Mouse (Mus musculus) neural tube, embryonic 11.5 days (tissue): ENCODE results near the gene Olfr77. TPM values are rescaled to one million over a fixed set of nuclear protein-coding genes. Genes with fewer than 3 reads are reported as not detected.

Source experiments
- ATAC-seq: fragments of 200-750 bp; cut with Nextera tagmentation; 2 replicates; pipeline ENCODE4 v1.8.0; 2017; ENCODE audit warnings: moderate number of reproducible peaks, mild to moderate bottlenecking, moderate TSS enrichment, moderate library complexity; ENCODE audit not compliant: insufficient read depth, low FRiP score, low TSS enrichment
- DNase-seq: peaks from one replicate; pipeline ENCODE4 v3.0.0-alpha.2; 2015; ENCODE audit warnings: low spot score
- H3K27ac ChIP-seq: fragments of 300-500 bp; sonication (generic); 2 replicates; pipeline ENCODE4 v1.5.1; 2014; ENCODE audit warnings: low read depth, mild to moderate bottlenecking, low read length
- H3K27me3 ChIP-seq: fragments of 300-500 bp; sonication (generic); 2 replicates; pipeline ENCODE4 v1.6.1; 2014; ENCODE audit warnings: mild to moderate bottlenecking, low read length, mixed read lengths; ENCODE audit not compliant: control insufficient read depth, insufficient read depth
- H3K36me3 ChIP-seq: fragments of 300-500 bp; sonication (generic); 2 replicates; pipeline ENCODE4 v1.6.1; 2014; ENCODE audit warnings: mild to moderate bottlenecking, low read length, moderate library complexity, mixed read lengths; ENCODE audit not compliant: control insufficient read depth, insufficient read depth
- H3K4me1 ChIP-seq: fragments of 300-500 bp; sonication (generic); 2 replicates; pipeline ENCODE4 v1.6.1; 2014; ENCODE audit warnings: low read length, mixed read lengths; ENCODE audit not compliant: control insufficient read depth, insufficient read depth
- H3K4me2 ChIP-seq: fragments of 300-500 bp; sonication (generic); 2 replicates; pipeline ENCODE4 v1.6.1; 2014; ENCODE audit warnings: low read depth, mild to moderate bottlenecking, moderate library complexity
- H3K4me3 ChIP-seq: fragments of 300-500 bp; sonication (generic); 2 replicates; pipeline ENCODE4 v1.5.1; 2014; ENCODE audit warnings: low read depth, low read length
- H3K9ac ChIP-seq: fragments of 300-500 bp; sonication (generic); 2 replicates; pipeline ENCODE4 v1.6.1; 2014; ENCODE audit warnings: mild to moderate bottlenecking, low read length
- H3K9me3 ChIP-seq: fragments of 300-500 bp; sonication (generic); 2 replicates; pipeline ENCODE4 v1.6.1; 2016; ENCODE audit warnings: low read length; ENCODE audit not compliant: control insufficient read depth
- WGBS: fragments of 180-500 bp; shearing (Covaris S2); extraction: QIAGEN DNeasy Blood & Tissue Kit; methylation state at CpG from one replicate; pipeline ENCODE4 v1.1.7; 2014; 5-methylcytosine and 5-hydroxymethylcytosine counted together
- polyA plus RNA-seq: library from polyadenylated mRNA; unstranded; fragments of >200 nt; fragmentation: Nextera tagmentation; extraction: Ambion mirVana; gene quantifications from 2 replicates; pipeline ENCODE4 v1.2.1, GENCODE M21; 2014

Olfr77 gene
- polyA plus RNA-seq: 0.22 and 0.27 TPM in 2 replicates

- no peak within 1 kb of the TSS for H3K4me2 ChIP-seq
- H3K4me3 ChIP-seq: no peak within 1 kb of the TSS
- no peak within 1 kb of the TSS for H3K27ac ChIP-seq
- DNase-seq (no peak), ATAC-seq (no peak)
- no peaks in the 10 kb centered on the region for H3K36me3 ChIP-seq
- 84% methylated on average over 2 of the region's 2 CpGs for WGBS
- no peaks in the 10 kb centered on the region for H3K4me1 ChIP-seq
- no peaks in the 10 kb centered on the region; the same call in 1 of the 2 replicates for H3K9me3 ChIP-seq
- H3K27me3 ChIP-seq: no peaks in the 10 kb centered on the region
- H3K9ac ChIP-seq: no peak within 1 kb of the TSS
Measured at GRCm38 (mm10) chr9:19916565-19916964, at the start of gene Olfr77. Gene Olfr77 (plus strand): TSS chr9:19916865.

DNA sequence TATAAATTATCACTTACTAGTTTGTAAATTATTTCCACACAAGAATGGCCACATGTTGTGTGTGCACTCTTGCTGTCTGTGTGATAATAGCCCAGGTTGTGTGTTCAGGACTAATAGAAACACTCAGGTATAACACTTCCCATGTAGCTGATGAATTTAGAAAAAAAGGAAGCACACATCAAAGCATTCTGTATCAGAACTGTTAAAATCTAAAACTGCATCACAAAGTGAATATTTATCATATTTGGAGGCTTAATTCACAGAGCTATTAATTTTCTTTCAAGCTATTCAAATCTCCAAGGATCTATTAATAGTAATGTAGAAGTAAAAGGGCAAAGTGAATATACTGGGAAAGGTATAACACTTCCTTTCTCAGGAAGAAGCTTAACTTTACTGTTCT is 28.8 kb upstream of the Olfr77 start, which contains the start of gene Olfr862:
Olfr862 (minus strand) TSS at position 101 of the 400 bp plus-strand sequence.
- ATAC-seq (no peak), DNase-seq (no peak)
- Histone ChIP-seq H3K4me2 (no peak within 1 kb of the TSS), H3K9ac (no peak within 1 kb of the TSS), H3K36me3 (no peaks in the 10 kb centered on the region), H3K27me3 (no peaks in the 10 kb centered on the region), H3K4me1 (no peaks in the 10 kb centered on the region), H3K4me3 (no peak within 1 kb of the TSS), H3K9me3 (no peaks in the 10 kb centered on the region), H3K27ac (no peak within 1 kb of the TSS)

- no peak overlapping the region for H3K4me2 ChIP-seq
- no peak for ATAC-seq
- H3K27ac ChIP-seq: no peak overlapping the region
- H3K27me3 ChIP-seq: no peaks in the 10 kb centered on the region
- WGBS: 70% methylated on average over 4 of the region's 4 CpGs
- no peak for DNase-seq
- H3K4me3 ChIP-seq: no peak overlapping the region
- no peaks in the 10 kb centered on the region for H3K36me3 ChIP-seq
- H3K4me1 ChIP-seq: no peaks in the 10 kb centered on the region
- H3K9me3 ChIP-seq: 0 out of 2 replicates have a peak, but pooled peaks cover 4% of the 10 kb centered on the region
- no peak overlapping the region for H3K9ac ChIP-seq
Measured at GRCm38 (mm10) chr9:19911170-19911569, 5.5 kb upstream of the Olfr77 start.

Other genes starting within 250 kb of the Olfr77 start
- gene Olfr857, start 207.4 kb upstream of the Olfr77 start, polyA plus RNA-seq: not detected in 2 replicates
- gene Olfr58, start 136.6 kb upstream of the Olfr77 start, polyA plus RNA-seq: not detected in 2 replicates
- not detected in 2 replicates for gene Olfr859, start 112.0 kb upstream of the Olfr77 start, polyA plus RNA-seq
- gene Olfr860, start 67.1 kb upstream of the Olfr77 start, polyA plus RNA-seq: not detected in 2 replicates
- not detected in 2 replicates for gene Olfr862, start 28.9 kb upstream of the Olfr77 start, polyA plus RNA-seq
- not detected in 2 replicates for gene Olfr866, start 111.2 kb downstream of the Olfr77 start, polyA plus RNA-seq
- not detected in 2 replicates for gene Olfr867, start 140.7 kb downstream of the Olfr77 start, polyA plus RNA-seq
- not detected in 2 replicates for gene Olfr868, start 181.8 kb downstream of the Olfr77 start, polyA plus RNA-seq
- not detected in 2 replicates for gene Olfr869, start 212.1 kb downstream of the Olfr77 start, polyA plus RNA-seq